Mouse (Mus musculus) brain, embryonic 14.5 days (tissue): ENCODE results near the gene Ago3.

Experiments used
- CTCF ChIP-seq: fragments of 200-500 bp; IDR thresholded peaks from 2 replicates; pipeline ENCODE4 v1.5.1; 2012; ENCODE audit warnings: inconsistent platforms, mild to moderate bottlenecking, moderate library complexity, borderline replicate concordance; ENCODE audit not compliant: insufficient read depth, insufficient read length; ENCODE audit errors: extremely low read depth
- POLR2A ChIP-seq: fragments of 200-500 bp; IDR thresholded peaks from 2 replicates; pipeline ENCODE4 v1.6.1; 2012; ENCODE audit warnings: mild to moderate bottlenecking, inconsistent platforms, borderline replicate concordance; ENCODE audit not compliant: poor library complexity, insufficient read depth, insufficient read length, severe bottlenecking; ENCODE audit errors: extremely low read depth

- no peak for TF ChIP-seq CTCF
- TF ChIP-seq POLR2A, result no peak
Observed at GRCm38 (mm10) chr4:126306827-126307226, 122.5 kb downstream of the Ago3 start.
